Mouse (Mus musculus): ENCODE data around the gene Tatdn2.

Gene Tatdn2

DNA sequence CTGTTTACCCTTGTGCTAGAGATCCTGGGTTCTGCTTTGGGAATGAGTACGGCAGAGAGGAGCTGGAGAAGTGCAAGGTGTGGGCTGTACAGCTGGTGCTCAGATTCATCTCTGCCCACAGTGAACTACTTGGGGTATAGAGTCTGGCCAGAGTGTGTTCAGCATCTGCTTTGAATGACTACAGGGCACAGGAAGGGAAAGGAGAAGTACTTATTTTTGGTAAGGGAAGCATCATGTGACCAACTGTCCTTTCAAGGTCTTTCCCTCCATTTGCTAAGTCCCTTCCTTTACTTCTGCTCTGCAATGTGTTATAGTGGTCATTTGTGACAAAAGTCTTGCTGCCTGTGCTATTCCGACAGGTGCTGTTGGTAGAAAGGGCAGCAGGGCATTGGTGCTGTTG lies 17.4 kb downstream of the Tatdn2 start:
- 0 out of 2 replicates have a peak, but pooled peaks have one; percentile 42 for ATAC-seq (ENCODE audit: low TSS enrichment)

DNA sequence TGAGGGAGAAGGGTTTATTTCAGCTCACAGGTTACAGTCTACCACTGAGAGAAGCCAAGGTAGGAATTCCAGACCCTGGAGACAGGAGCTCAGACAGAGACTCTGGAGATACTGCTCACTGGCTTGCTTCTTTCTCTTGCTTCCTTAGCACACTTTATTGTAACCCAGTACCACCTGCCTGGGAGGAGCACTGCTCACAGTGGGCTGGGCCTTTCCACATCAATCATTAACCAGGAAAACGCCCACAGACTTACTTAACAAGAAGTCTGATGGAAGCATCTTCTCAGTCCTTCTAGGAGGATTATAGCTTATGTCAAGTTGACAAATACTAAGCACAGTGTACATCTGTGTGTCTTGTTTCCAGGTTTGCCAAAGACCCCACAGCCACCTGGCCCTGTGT lies 17.9 kb downstream of the Tatdn2 start:
- ATAC-seq (ENCODE audit: low TSS enrichment), result no peak

DNA sequence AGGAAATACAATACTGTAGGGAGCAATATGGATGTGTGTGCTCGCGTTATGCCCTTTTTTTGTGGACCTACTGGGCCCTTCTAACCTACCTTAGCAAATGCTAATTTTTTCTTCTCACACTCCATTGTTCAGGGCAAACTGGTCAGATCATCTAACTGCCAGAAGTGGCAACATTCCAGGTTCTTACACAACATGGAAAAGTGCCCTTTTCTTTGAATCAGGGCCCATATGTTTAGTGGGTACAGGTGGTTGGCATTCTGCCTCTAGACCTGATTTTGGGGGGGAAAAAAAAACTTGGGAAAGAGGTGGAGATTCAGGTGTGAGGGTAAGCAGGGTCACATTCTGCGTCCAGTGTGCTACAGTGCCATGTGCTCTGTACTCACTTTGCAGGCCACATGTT lies 20.7 kb downstream of the Tatdn2 start:
- ATAC-seq (ENCODE audit: low TSS enrichment), result no peak

DNA sequence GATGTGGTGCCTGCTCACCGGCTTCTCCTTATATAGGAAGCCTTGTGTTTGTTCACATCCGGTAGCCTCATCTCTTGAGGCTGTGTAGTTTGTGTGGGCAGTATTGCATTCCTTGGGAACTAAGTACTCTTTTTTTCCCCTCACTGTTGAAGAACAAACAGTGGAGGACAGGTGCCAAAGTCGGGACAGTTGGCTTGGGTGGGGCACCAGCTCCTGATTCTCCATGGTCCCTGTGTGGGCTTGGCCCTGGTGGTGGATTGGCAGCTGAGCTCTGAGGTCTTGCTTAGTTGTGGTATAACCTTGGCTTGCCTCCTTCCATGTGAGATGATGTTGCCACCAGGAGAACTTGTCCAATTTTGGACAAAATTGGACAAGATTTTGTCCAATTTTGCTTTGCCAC lies 23.0 kb downstream of the Tatdn2 start, which contains the start of gene Ghrl:
Gene Ghrl, minus strand, starts transcription at position 3 of the 400 bp plus-strand sequence.
- ATAC-seq (ENCODE audit: low TSS enrichment), result no peak

DNA sequence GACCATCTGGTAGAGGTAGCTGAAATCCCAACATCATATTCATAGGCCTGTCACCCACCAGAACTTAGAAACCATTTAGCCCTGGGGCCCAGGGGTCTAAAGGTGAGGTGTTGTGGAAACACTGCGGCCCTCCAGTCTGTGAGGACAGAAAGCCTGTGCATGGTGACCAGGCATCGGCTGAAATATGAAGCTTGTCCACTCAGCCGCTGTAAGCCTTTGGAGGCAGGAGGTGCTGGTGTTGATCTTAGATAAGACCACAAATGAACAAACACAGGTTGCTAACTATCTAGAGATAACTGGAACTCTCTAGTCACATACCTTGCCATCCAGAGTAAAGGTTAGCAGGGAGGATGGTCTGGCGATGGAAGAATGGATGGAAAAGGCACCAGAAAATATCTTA lies 24.2 kb downstream of the Tatdn2 start:
- no peak for ATAC-seq (ENCODE audit: low TSS enrichment)

- ATAC-seq (ENCODE audit: low TSS enrichment), result no peak
Measured at GRCm38 (mm10) chr6:113728181-113728580, 31.3 kb downstream of the Tatdn2 start.

- ATAC-seq (ENCODE audit: low TSS enrichment), result no peak
Measured at GRCm38 (mm10) chr6:113731296-113731695, 34.4 kb downstream of the Tatdn2 start.

DNA sequence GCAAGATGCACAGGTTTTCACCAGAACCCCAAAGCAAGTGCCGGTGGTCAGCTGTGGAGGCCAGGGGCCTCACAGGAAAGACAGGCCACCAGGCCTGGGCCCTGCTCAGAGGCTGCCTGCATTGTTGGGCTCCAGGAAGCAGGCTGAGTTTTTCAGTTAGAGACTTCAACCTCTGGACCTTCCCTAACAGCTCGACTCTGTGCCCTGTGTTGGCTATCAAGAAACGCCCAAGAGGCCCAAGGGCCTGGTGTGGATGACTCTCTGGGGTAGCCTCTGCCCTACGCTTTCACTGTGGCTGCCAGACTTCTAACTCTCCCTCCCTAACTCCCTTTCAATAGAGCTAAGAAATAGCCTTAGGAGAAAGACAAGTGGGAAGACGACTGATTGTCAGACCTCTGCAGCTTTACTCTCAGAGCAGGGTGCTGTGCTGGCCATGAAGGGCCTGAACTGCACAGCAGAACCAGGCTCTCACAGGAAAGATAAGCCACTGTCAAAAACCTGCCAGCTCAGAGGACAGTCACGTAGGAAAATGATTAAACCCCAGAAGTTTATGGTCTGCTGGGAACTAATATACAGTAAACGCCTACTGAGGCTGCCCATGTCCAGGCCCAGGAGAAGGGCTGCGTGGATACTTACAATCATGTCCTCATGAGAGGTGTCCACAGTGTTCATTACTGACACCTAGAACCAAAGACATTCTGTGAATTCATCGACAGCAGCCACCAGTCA lies 40.6 kb downstream of the Tatdn2 start:
- no peak for ATAC-seq (ENCODE audit: low TSS enrichment)

GRCm38 (mm10) chr6:113740236-113741217 lies 43.7 kb downstream of the Tatdn2 start, which contains the start of gene Sec13:
Gene Sec13 (minus strand): TSS chr6:113740743.
- peak; percentile 41 for ATAC-seq (ENCODE audit: low TSS enrichment)

DNA sequence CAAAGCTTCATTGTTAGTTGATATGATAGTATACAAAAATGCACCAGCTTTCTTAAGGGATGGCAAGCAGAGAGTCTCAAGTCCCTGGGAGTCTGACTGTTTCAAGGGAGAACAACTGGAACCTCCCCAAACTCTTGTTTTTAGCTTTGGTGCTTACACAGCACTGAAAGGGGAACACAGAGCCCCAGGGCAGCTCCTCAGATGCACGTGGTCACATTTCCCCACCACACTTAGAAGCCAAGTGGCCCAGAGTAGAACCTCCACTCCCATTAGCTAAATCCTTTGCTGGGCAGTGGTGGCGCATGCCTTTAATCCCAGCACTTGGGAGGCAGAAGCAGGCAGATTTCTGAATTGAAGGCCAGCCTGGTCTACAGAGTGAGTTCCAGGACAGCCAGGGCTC lies 44.6 kb downstream of the Tatdn2 start:
- ATAC-seq (ENCODE audit: low TSS enrichment), result no peak

- ATAC-seq (ENCODE audit: low TSS enrichment), result peak; percentile 33
Measured at GRCm38 (mm10) chr6:113742321-113742720, 45.5 kb downstream of the Tatdn2 start.

DNA sequence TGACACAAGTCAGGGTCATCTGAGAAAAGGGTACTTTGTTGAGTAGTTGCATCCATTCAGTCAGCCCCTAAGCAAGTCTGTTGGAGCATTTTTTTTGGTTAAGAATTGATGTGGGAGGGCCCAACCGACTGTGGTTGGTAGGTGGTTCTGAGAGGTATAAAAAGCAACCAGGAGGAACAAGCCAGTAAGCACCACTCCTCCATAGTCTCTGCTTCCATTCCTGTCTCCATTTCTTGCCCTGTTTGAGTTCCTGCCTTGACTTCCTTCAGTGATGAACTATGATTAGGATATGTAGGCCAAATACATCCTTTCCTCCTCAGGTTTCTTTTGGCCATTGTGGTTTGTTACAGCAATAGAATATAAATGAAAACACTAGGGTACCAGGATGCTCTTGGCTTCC lies 46.3 kb downstream of the Tatdn2 start:
- peak; percentile 48 for ATAC-seq (ENCODE audit: low TSS enrichment)

DNA sequence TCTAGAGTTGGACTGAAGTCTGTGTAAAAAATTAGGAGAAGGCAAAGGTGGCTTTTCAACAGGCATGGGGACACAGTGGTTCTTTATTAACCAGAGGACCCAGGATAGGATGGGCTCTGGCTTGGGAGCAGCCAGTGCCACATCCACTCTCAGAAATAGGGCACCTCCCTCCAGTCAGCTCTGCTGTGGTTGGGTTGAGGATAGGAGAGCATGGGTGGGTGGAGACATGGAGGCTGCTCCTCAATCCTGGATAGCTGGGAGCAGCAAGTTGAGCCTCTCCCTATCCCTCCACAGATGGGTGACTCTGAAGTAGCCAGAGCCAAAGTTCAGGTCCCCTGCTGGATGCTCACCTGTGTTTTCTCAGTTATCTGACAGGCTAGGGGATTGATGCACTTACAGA lies 48.3 kb downstream of the Tatdn2 start:
- no peak for ATAC-seq (ENCODE audit: low TSS enrichment)

GRCm38 (mm10) chr6:113747284-113747683 lies 50.4 kb downstream of the Tatdn2 start:
- ATAC-seq (ENCODE audit: low TSS enrichment), result no peak

DNA sequence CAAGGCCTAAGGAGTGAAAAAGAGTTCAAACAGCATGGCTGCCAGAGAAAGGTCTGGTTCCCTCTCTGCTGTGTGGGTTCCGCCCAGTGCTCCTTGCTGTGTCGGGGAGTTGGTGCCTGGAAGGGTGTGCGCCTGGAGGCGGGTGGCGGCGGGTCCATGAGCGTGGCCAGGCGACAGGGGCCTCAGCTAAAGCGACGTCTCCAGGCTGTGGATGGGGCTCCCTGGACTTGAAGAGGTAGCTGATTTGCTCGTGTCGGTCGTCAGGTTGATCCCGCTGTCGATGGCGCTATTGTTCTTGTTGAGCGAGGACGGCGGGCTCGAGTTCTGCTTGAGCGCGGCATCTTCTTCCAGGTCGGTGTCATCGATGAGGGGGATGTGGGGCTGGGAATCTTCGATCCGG lies 51.5 kb downstream of the Tatdn2 start:
- ATAC-seq (ENCODE audit: low TSS enrichment), result no peak

GRCm38 (mm10) chr6:113749119-113749685 lies 52.4 kb downstream of the Tatdn2 start:
- ATAC-seq (ENCODE audit: low TSS enrichment), result no peak

All from frontal cortex, adult (tissue).